Mouse (Mus musculus): ENCODE data around the gene Cab39l. TPM values are rescaled to one million over a fixed set of nuclear protein-coding genes. Genes with fewer than 3 reads are reported as not detected.

Gene Cab39l
- polyA plus RNA-seq, 1 experiment from 2014 or later: 47.4 TPM

GRCm38 (mm10) chr14:59624326-59624885 is 183.6 kb downstream of the Cab39l start:
- Histone ChIP-seq H3K4me2 (no peak overlapping the region), H3K4me3 (ENCODE audit: low read depth, low read length) (0 out of 2 replicates have a peak overlapping the region, but pooled peaks have one; percentile 59), H3K36me3 (ENCODE audit: control insufficient read depth, insufficient read depth, low read length) (no peaks in the 10 kb centered on the region), H3K9ac (ENCODE audit: low read depth, low read length) (no peak overlapping the region), H3K9me3 (ENCODE audit: control insufficient read depth, low read length) (no peaks in the 10 kb centered on the region), H3K4me1 (replicated peaks; ENCODE audit: control insufficient read depth, insufficient read depth, low read length) (0 out of 2 replicates have a peak, but pooled peaks cover 3% of the 10 kb centered on the region), H3K27ac (ENCODE audit: low read depth, low read length) (no peak overlapping the region), H3K27me3 (replicated peaks; ENCODE audit: control insufficient read depth, insufficient read depth, low read length) (peaks cover 33% of the 10 kb centered on the region)
- DNase-seq (ENCODE audit: low spot score) (no peak), ATAC-seq (replicated peaks; ENCODE audit: low FRiP score) (no peak)
- WGBS: 44% methylated on average over 9 of the region's 9 CpGs

GRCm38 (mm10) chr14:59625158-59625805 is 184.5 kb downstream of the Cab39l start, which contains the start of gene Shisa2:
TSS of gene Shisa2 (plus strand) at chr14:59625308.
- Histone ChIP-seq H3K27me3 (replicated peaks; ENCODE audit: control insufficient read depth, insufficient read depth, low read length) (peaks cover 33% of the 10 kb centered on the region), H3K9me3 (ENCODE audit: control insufficient read depth, low read length) (no peaks in the 10 kb centered on the region), H3K27ac (ENCODE audit: low read depth, low read length) (no peak within 1 kb of the TSS), H3K4me2 (peak within 1 kb of the TSS; percentile 76), H3K4me3 (ENCODE audit: low read depth, low read length) (peak within 1 kb of the TSS; percentile 59), H3K4me1 (replicated peaks; ENCODE audit: control insufficient read depth, insufficient read depth, low read length) (0 out of 2 replicates have a peak, but pooled peaks cover 3% of the 10 kb centered on the region), H3K9ac (ENCODE audit: low read depth, low read length) (peak within 1 kb of the TSS; percentile 40), H3K36me3 (ENCODE audit: control insufficient read depth, insufficient read depth, low read length) (no peaks in the 10 kb centered on the region)
- DNase-seq (ENCODE audit: low spot score): peak; percentile 77
- under 1% methylated on average over 63 of the region's 65 CpGs for WGBS
- ATAC-seq (replicated peaks; ENCODE audit: low FRiP score): peak; percentile 66

- no peak; the same call in 1 of the 2 replicates for ATAC-seq (replicated peaks; ENCODE audit: low FRiP score)
- H3K9me3 ChIP-seq (ENCODE audit: control insufficient read depth, low read length): no peaks in the 10 kb centered on the region
- 0 out of 2 replicates have a peak, but pooled peaks cover 3% of the 10 kb centered on the region for H3K4me1 ChIP-seq (replicated peaks; ENCODE audit: control insufficient read depth, insufficient read depth, low read length)
- under 1% methylated on average over 50 of the region's 51 CpGs for WGBS
- H3K9ac ChIP-seq (ENCODE audit: low read depth, low read length): peak overlapping the region; percentile 40
- H3K4me2 ChIP-seq: peak overlapping the region; percentile 76
- H3K27ac ChIP-seq (ENCODE audit: low read depth, low read length): no peak overlapping the region
- DNase-seq (ENCODE audit: low spot score): peak; percentile 58
- H3K36me3 ChIP-seq (ENCODE audit: control insufficient read depth, insufficient read depth, low read length): no peaks in the 10 kb centered on the region
- H3K27me3 ChIP-seq (replicated peaks; ENCODE audit: control insufficient read depth, insufficient read depth, low read length): peaks cover 33% of the 10 kb centered on the region
- peak overlapping the region; percentile 59 for H3K4me3 ChIP-seq (ENCODE audit: low read depth, low read length)
These were observed 185.1 kb downstream of the Cab39l start for GRCm38 (mm10) chr14:59625806-59626364.

- H3K4me3 ChIP-seq (ENCODE audit: low read depth, low read length): peak overlapping the region; percentile 59
- H3K27me3 ChIP-seq (replicated peaks; ENCODE audit: control insufficient read depth, insufficient read depth, low read length): peaks cover 33% of the 10 kb centered on the region
- ATAC-seq (replicated peaks; ENCODE audit: low FRiP score): no peak
- 43% methylated on average over 8 of the region's 8 CpGs for WGBS
- H3K4me1 ChIP-seq (replicated peaks; ENCODE audit: control insufficient read depth, insufficient read depth, low read length): 0 out of 2 replicates have a peak, but pooled peaks cover 3% of the 10 kb centered on the region
- peak overlapping the region; percentile 76 for H3K4me2 ChIP-seq
- no peaks in the 10 kb centered on the region for H3K9me3 ChIP-seq (ENCODE audit: control insufficient read depth, low read length)
- H3K9ac ChIP-seq (ENCODE audit: low read depth, low read length): no peak overlapping the region
- no peak for DNase-seq (ENCODE audit: low spot score)
- H3K36me3 ChIP-seq (ENCODE audit: control insufficient read depth, insufficient read depth, low read length): no peaks in the 10 kb centered on the region
- no peak overlapping the region for H3K27ac ChIP-seq (ENCODE audit: low read depth, low read length)
These were observed 185.9 kb downstream of the Cab39l start for GRCm38 (mm10) chr14:59626711-59627110.

GRCm38 (mm10) chr14:59627142-59627680 is 186.4 kb downstream of the Cab39l start:
- DNase-seq (ENCODE audit: low spot score): no peak
- H3K9ac ChIP-seq (ENCODE audit: low read depth, low read length): no peak overlapping the region
- no peaks in the 10 kb centered on the region for H3K36me3 ChIP-seq (ENCODE audit: control insufficient read depth, insufficient read depth, low read length)
- no peak for ATAC-seq (replicated peaks; ENCODE audit: low FRiP score)
- 44% methylated on average over 9 of the region's 9 CpGs for WGBS
- H3K4me3 ChIP-seq (ENCODE audit: low read depth, low read length): peak overlapping the region; percentile 21
- H3K4me1 ChIP-seq (replicated peaks; ENCODE audit: control insufficient read depth, insufficient read depth, low read length): 0 out of 2 replicates have a peak, but pooled peaks cover 3% of the 10 kb centered on the region
- no peak overlapping the region for H3K27ac ChIP-seq (ENCODE audit: low read depth, low read length)
- no peaks in the 10 kb centered on the region for H3K9me3 ChIP-seq (ENCODE audit: control insufficient read depth, low read length)
- peaks cover 33% of the 10 kb centered on the region for H3K27me3 ChIP-seq (replicated peaks; ENCODE audit: control insufficient read depth, insufficient read depth, low read length)
- peak overlapping the region; percentile 76 for H3K4me2 ChIP-seq

- Histone ChIP-seq H3K4me1 (replicated peaks; ENCODE audit: control insufficient read depth, insufficient read depth, low read length) (0 out of 2 replicates have a peak, but pooled peaks cover 3% of the 10 kb centered on the region), H3K9ac (ENCODE audit: low read depth, low read length) (no peak overlapping the region), H3K27me3 (replicated peaks; ENCODE audit: control insufficient read depth, insufficient read depth, low read length) (peaks cover 33% of the 10 kb centered on the region), H3K4me2 (no peak overlapping the region), H3K36me3 (ENCODE audit: control insufficient read depth, insufficient read depth, low read length) (no peaks in the 10 kb centered on the region), H3K4me3 (ENCODE audit: low read depth, low read length) (0 out of 2 replicates have a peak overlapping the region, but pooled peaks have one; percentile 3), H3K27ac (ENCODE audit: low read depth, low read length) (no peak overlapping the region), H3K9me3 (ENCODE audit: control insufficient read depth, low read length) (no peaks in the 10 kb centered on the region)
- ATAC-seq (replicated peaks; ENCODE audit: low FRiP score) (no peak), DNase-seq (ENCODE audit: low spot score) (no peak)
- 59% methylated on average over 7 of the region's 7 CpGs for WGBS
These were observed 187.1 kb downstream of the Cab39l start for GRCm38 (mm10) chr14:59627823-59628222.

- WGBS: 87% methylated on average over 15 of the region's 15 CpGs
- Histone ChIP-seq H3K9ac (ENCODE audit: low read depth, low read length) (no peak overlapping the region), H3K36me3 (ENCODE audit: control insufficient read depth, insufficient read depth, low read length) (no peaks in the 10 kb centered on the region), H3K27ac (ENCODE audit: low read depth, low read length) (no peak overlapping the region), H3K4me1 (replicated peaks; ENCODE audit: control insufficient read depth, insufficient read depth, low read length) (0 out of 2 replicates have a peak, but pooled peaks cover 3% of the 10 kb centered on the region), H3K4me3 (ENCODE audit: low read depth, low read length) (no peak overlapping the region), H3K4me2 (no peak overlapping the region), H3K9me3 (ENCODE audit: control insufficient read depth, low read length) (no peaks in the 10 kb centered on the region), H3K27me3 (replicated peaks; ENCODE audit: control insufficient read depth, insufficient read depth, low read length) (peaks cover 32% of the 10 kb centered on the region)
- ATAC-seq (replicated peaks; ENCODE audit: low FRiP score) (no peak), DNase-seq (ENCODE audit: low spot score) (no peak)
These were observed 188.5 kb downstream of the Cab39l start for GRCm38 (mm10) chr14:59629308-59629707.

GRCm38 (mm10) chr14:59630096-59630495 is 189.3 kb downstream of the Cab39l start:
- no peak for ATAC-seq (replicated peaks; ENCODE audit: low FRiP score)
- Histone ChIP-seq H3K27me3 (replicated peaks; ENCODE audit: control insufficient read depth, insufficient read depth, low read length) (peaks cover 24% of the 10 kb centered on the region), H3K36me3 (ENCODE audit: control insufficient read depth, insufficient read depth, low read length) (no peaks in the 10 kb centered on the region), H3K27ac (ENCODE audit: low read depth, low read length) (no peak overlapping the region), H3K9ac (ENCODE audit: low read depth, low read length) (no peak overlapping the region), H3K4me2 (no peak overlapping the region), H3K9me3 (ENCODE audit: control insufficient read depth, low read length) (no peaks in the 10 kb centered on the region), H3K4me3 (ENCODE audit: low read depth, low read length) (no peak overlapping the region), H3K4me1 (replicated peaks; ENCODE audit: control insufficient read depth, insufficient read depth, low read length) (0 out of 2 replicates have a peak, but pooled peaks cover 3% of the 10 kb centered on the region)
- 79% methylated on average over 9 of the region's 9 CpGs for WGBS
- DNase-seq (ENCODE audit: low spot score): no peak

Data from liver, embryonic 11.5 days (tissue).